Mouse (Mus musculus) kidney, embryonic 16.5 days (tissue): Measurements from ENCODE around the gene Arl2. TPM values are rescaled to one million over a fixed set of nuclear protein-coding genes. Genes with fewer than 3 reads are reported as not detected.

Source experiments
- ATAC-seq: fragments of 200-750 bp; cut with Nextera tagmentation; 2 replicates; pipeline ENCODE4 v1.8.0; 2017; ENCODE audit warnings: moderate TSS enrichment; ENCODE audit not compliant: low FRiP score, low TSS enrichment
- H3K27ac ChIP-seq: fragments of 300-500 bp; sonication (generic); 2 replicates; pipeline ENCODE4 v1.5.1; 2014; ENCODE audit warnings: low read length
- H3K27me3 ChIP-seq: fragments of 300-500 bp; sonication (generic); 2 replicates; pipeline ENCODE4 v1.6.1; 2014; ENCODE audit warnings: low read length, control low read depth, mixed read lengths; ENCODE audit not compliant: insufficient read depth
- H3K36me3 ChIP-seq: fragments of 300-500 bp; sonication (generic); 2 replicates; pipeline ENCODE4 v1.6.1; 2014; ENCODE audit warnings: low read length, control low read depth, mixed read lengths; ENCODE audit not compliant: insufficient read depth
- H3K4me1 ChIP-seq: fragments of 300-500 bp; sonication (generic); 2 replicates; pipeline ENCODE4 v1.6.1; 2014; ENCODE audit warnings: low read length, control low read depth, mixed read lengths; ENCODE audit not compliant: insufficient read depth
- H3K4me2 ChIP-seq: fragments of 300-500 bp; sonication (generic); replicated peaks from 2 replicates; pipeline ENCODE4 v1.6.1; 2014; ENCODE audit warnings: low read depth, low read length
- H3K4me3 ChIP-seq: fragments of 300-500 bp; sonication (generic); 2 replicates; pipeline ENCODE4 v1.5.1; 2014; ENCODE audit warnings: mild to moderate bottlenecking, low read length
- H3K9ac ChIP-seq: fragments of 300-500 bp; sonication (generic); replicated peaks from 2 replicates; pipeline ENCODE4 v1.6.1; 2014; ENCODE audit warnings: low read length
- H3K9me3 ChIP-seq: fragments of 300-500 bp; sonication (generic); 2 replicates; pipeline ENCODE4 v1.6.1; 2016; ENCODE audit warnings: low read length, control low read depth
- WGBS: fragments of 180-500 bp; shearing (Covaris S2); extraction: QIAGEN DNeasy Blood & Tissue Kit; methylation state at CpG from one replicate; pipeline ENCODE4 v1.1.7; 2014; 5-methylcytosine and 5-hydroxymethylcytosine counted together
- polyA plus RNA-seq: library from polyadenylated mRNA; unstranded; fragments of >200 nt; fragmentation: Nextera tagmentation; extraction: Ambion mirVana; gene quantifications from 2 replicates; pipeline ENCODE4 v1.2.1, GENCODE M21; 2015

Arl2 gene
- polyA plus RNA-seq, 1 experiment from 2014 or later = 113 TPM

DNA sequence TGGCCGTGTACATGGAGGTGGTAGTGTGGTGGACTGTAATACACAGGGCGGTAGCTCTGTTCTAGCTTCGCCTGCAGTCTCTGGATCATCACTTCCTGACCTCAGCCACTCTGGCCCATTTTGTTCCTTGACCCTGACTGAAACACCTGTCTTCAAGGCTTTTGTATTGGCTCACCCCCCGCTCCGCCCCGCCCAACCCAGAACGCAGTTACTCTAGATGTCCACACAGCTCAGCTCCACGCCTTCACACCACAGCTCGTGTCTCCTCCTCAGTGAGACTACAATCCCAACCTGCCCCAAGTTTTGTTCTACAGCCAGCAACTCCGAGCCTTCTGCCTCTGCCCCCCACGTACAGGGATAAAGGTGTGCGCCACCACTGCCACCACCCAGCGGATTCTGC, 52.5 kb downstream of the Arl2 start:
- no peak for ATAC-seq
- no peak overlapping the region for H3K9ac ChIP-seq
- no peak overlapping the region for H3K4me3 ChIP-seq
- no peak overlapping the region for H3K27ac ChIP-seq
- 89% methylated on average over 13 of the region's 13 CpGs for WGBS
- peaks cover 30% of the 10 kb centered on the region for H3K36me3 ChIP-seq
- H3K27me3 ChIP-seq = no peaks in the 10 kb centered on the region
- H3K4me2 ChIP-seq = no peak overlapping the region
- H3K4me1 ChIP-seq = peaks cover 9% of the 10 kb centered on the region
- no peaks in the 10 kb centered on the region for H3K9me3 ChIP-seq

DNA sequence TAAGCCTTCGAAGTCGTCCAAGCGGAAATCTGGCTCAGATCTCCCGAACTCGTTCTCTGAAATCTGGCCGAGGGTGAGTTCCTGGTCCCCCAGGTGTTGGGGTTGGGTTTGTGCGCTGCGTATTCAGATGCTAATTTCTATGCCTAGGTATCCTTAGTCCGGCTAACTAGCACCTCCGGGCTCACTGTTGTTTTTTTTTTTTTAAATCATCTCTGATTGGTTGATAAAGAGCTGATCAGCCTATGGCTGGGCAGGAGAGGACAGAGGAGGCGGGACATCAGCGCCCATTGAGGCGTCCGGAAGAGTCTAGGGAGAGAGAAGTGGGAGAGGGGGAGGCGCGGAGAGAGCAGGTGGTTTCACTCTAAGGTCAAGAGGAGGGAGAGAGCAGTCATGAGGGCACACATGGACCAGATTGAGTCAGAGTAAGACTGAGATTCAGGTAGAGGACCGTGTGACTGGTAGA, 55.9 kb downstream of the Arl2 start:
- ATAC-seq = peak; percentile 80
- Histone ChIP-seq H3K27me3 (no peaks in the 10 kb centered on the region), H3K4me2 (peak overlapping the region; percentile 91), H3K4me3 (peak overlapping the region; percentile 85), H3K9ac (peak overlapping the region; percentile 80), H3K27ac (peak overlapping the region; percentile 65), H3K36me3 (peaks cover 23% of the 10 kb centered on the region), H3K9me3 (no peaks in the 10 kb centered on the region), H3K4me1 (peaks cover 15% of the 10 kb centered on the region)
- under 1% methylated on average over 17 of the region's 17 CpGs for WGBS

DNA sequence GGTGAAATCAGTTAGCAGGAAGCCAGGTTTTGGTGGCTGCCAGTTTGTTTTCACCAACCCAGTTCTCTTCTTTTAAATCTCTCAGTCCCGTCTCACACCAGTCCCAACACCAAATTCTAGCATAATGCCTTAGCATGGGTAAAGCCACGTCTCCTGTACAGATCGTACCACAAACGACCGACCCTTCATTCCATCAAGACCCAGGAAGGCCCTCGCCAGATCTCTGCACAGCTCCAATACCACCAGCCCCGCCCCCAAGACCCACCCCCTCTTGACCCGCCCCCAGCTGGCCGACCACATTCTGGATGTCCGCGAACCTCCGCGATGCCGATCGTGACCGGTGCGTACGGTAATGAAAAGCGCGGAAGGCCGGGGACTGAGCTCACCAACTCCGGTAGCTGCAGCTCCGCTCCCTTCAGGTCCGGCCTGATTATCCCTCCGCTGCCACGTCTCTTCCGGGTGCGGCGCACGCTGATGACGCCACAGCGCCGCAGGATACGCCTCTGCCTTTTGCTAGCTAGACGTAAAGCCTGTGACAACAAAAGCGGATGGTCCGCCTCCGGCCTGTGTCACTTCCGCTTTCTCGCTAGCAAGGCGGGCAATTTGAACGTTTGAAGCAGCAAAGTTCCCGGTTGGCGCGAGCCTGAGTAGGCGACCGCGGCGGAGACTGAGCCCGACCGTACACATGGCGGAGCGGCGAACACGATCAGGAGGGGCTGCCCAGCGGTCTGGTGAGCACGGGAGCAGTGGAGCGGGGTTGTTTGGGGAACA, 56.7 kb downstream of the Arl2 start, which contains the start of the genes Zfpl1 and Cdca5:
Zfpl1 (minus strand) TSS at position 479 of the 771 bp plus-strand sequence.
Cdca5 (plus strand) TSS at position 506 of the 771 bp plus-strand sequence.
- Histone ChIP-seq H3K27ac (peak within 1 kb of the TSS; percentile 65), H3K4me1 (peaks cover 15% of the 10 kb centered on the region), H3K4me3 (peak within 1 kb of the TSS; percentile 85), H3K4me2 (peak within 1 kb of the TSS; percentile 91), H3K9ac (peak within 1 kb of the TSS; percentile 80), H3K9me3 (no peaks in the 10 kb centered on the region), H3K36me3 (peaks cover 23% of the 10 kb centered on the region), H3K27me3 (no peaks in the 10 kb centered on the region)
- under 1% methylated on average over 58 of the region's 58 CpGs for WGBS
- ATAC-seq = peak; percentile 93

Other genes starting within 250 kb of the Arl2 start
- gene Tigd3, start 247.4 kb downstream of the Arl2 start, polyA plus RNA-seq = 3.7 and 4.4 TPM in 2 replicates
- 185 and 188 TPM in 2 replicates for gene Dpf2, start 228.5 kb downstream of the Arl2 start, polyA plus RNA-seq
- gene Cdc42ep2, start 216.7 kb downstream of the Arl2 start, polyA plus RNA-seq = 16.5 and 17.3 TPM in 2 replicates
- gene Pola2, start 177.3 kb downstream of the Arl2 start, polyA plus RNA-seq = 77.7 and 82.1 TPM in 2 replicates
- gene Slc22a20, start 155.4 kb downstream of the Arl2 start, polyA plus RNA-seq = not detected in 2 replicates
- gene Capn1, start 125.7 kb downstream of the Arl2 start, polyA plus RNA-seq = 11.1 and 11.9 TPM in 2 replicates
- gene Syvn1, start 95.0 kb downstream of the Arl2 start, polyA plus RNA-seq = 33.1 and 39.0 TPM in 2 replicates
- 83.2 and 87.2 TPM in 2 replicates for gene Mrpl49, start 83.8 kb downstream of the Arl2 start, polyA plus RNA-seq
- 644 and 690 TPM in 2 replicates for gene Fau, start 83.7 kb downstream of the Arl2 start, polyA plus RNA-seq
- 35.4 and 37.7 TPM in 2 replicates for gene Znhit2, start 80.4 kb downstream of the Arl2 start, polyA plus RNA-seq
- gene Tm7sf2, start 73.2 kb downstream of the Arl2 start, polyA plus RNA-seq = 22.8 and 28.6 TPM in 2 replicates
- gene Vps51, start 64.3 kb downstream of the Arl2 start, polyA plus RNA-seq = 85.7 and 90.6 TPM in 2 replicates
- not detected in 2 replicates for gene Tmem262, start 61.5 kb downstream of the Arl2 start, polyA plus RNA-seq
- gene Gm28374, start 59.3 kb downstream of the Arl2 start, polyA plus RNA-seq = 1.0 and 2.5 TPM in 2 replicates
- 77.1 and 78.9 TPM in 2 replicates for gene Zfpl1, start 56.6 kb downstream of the Arl2 start, polyA plus RNA-seq
- 43.6 and 45.2 TPM in 2 replicates for gene Cdca5, start 56.6 kb downstream of the Arl2 start, polyA plus RNA-seq
- gene AC131692.1, start 47.1 kb downstream of the Arl2 start, polyA plus RNA-seq = 0.28 and 0.35 TPM in 2 replicates
- gene Naaladl1, start 35.8 kb downstream of the Arl2 start, polyA plus RNA-seq = 0.40 and 0.47 TPM in 2 replicates
- 42.3 and 43.7 TPM in 2 replicates for gene Sac3d1, start 22.9 kb downstream of the Arl2 start, polyA plus RNA-seq
- gene Snx15, start 13.2 kb downstream of the Arl2 start, polyA plus RNA-seq = 33.3 and 36.2 TPM in 2 replicates
- gene Batf2, start 565 bp downstream of the Arl2 start, polyA plus RNA-seq = 0.47 and 0.84 TPM in 2 replicates
- not detected in 2 replicates for gene Majin, start 42.8 kb upstream of the Arl2 start, polyA plus RNA-seq
- 0.73 and 1.4 TPM in 2 replicates for gene Gpha2, start 84.8 kb upstream of the Arl2 start, polyA plus RNA-seq
- gene Ppp2r5b, start 94.3 kb upstream of the Arl2 start, polyA plus RNA-seq = 27.5 and 31.0 TPM in 2 replicates
- gene Atg2a, start 100.1 kb upstream of the Arl2 start, polyA plus RNA-seq = 12.1 and 13.1 TPM in 2 replicates
- gene Ehd1, start 135.2 kb upstream of the Arl2 start, polyA plus RNA-seq = 84.2 and 89.5 TPM in 2 replicates
- 0.80 and 1.5 TPM in 2 replicates for gene Cdc42bpg, start 164.9 kb upstream of the Arl2 start, polyA plus RNA-seq
- gene Men1, start 193.4 kb upstream of the Arl2 start, polyA plus RNA-seq = 93.0 and 96.2 TPM in 2 replicates
- gene Map4k2, start 199.6 kb upstream of the Arl2 start, polyA plus RNA-seq = 25.9 and 28.7 TPM in 2 replicates
- gene Sf1, start 222.1 kb upstream of the Arl2 start, polyA plus RNA-seq = 132 and 150 TPM in 2 replicates
- gene Pygm, start 242.9 kb upstream of the Arl2 start, polyA plus RNA-seq = 36.2 and 38.3 TPM in 2 replicates